Mouse (Mus musculus) hindbrain, embryonic 12.5 days (tissue): ENCODE results near the gene Ece2. TPM values are rescaled to one million over a fixed set of nuclear protein-coding genes. Genes with fewer than 3 reads are reported as not detected.

Experiments
- ATAC-seq: fragments of 200-750 bp; cut with Nextera tagmentation; 2 replicates; pipeline ENCODE4 v1.8.0; 2017; ENCODE audit warnings: moderate TSS enrichment; ENCODE audit not compliant: low FRiP score
- H3K27ac ChIP-seq: fragments of 300-500 bp; sonication (generic); 2 replicates; pipeline ENCODE4 v1.5.1; 2016; ENCODE audit warnings: mild to moderate bottlenecking
- H3K27me3 ChIP-seq: fragments of 300-500 bp; sonication (generic); 2 replicates; pipeline ENCODE4 v1.6.1; 2016; ENCODE audit warnings: mild to moderate bottlenecking
- H3K36me3 ChIP-seq: fragments of 300-500 bp; sonication (generic); 2 replicates; pipeline ENCODE4 v1.6.1; 2016; ENCODE audit warnings: mild to moderate bottlenecking
- H3K4me1 ChIP-seq: fragments of 300-500 bp; sonication (generic); 2 replicates; pipeline ENCODE4 v1.6.1; 2016
- H3K4me2 ChIP-seq: fragments of 300-500 bp; sonication (generic); replicated peaks from 2 replicates; pipeline ENCODE4 v1.6.1; 2016; ENCODE audit warnings: mild to moderate bottlenecking
- H3K4me3 ChIP-seq: fragments of 300-500 bp; sonication (generic); 2 replicates; pipeline ENCODE4 v1.5.1; 2016; ENCODE audit warnings: mild to moderate bottlenecking
- H3K9ac ChIP-seq: fragments of 300-500 bp; sonication (generic); 2 replicates; pipeline ENCODE4 v1.6.1; 2016; ENCODE audit warnings: mild to moderate bottlenecking, moderate library complexity
- H3K9me3 ChIP-seq: fragments of 300-500 bp; sonication (generic); replicated peaks from 2 replicates; pipeline ENCODE4 v1.6.1; 2016; ENCODE audit warnings: mild to moderate bottlenecking
- WGBS: fragments of 180-500 bp; shearing (Covaris S2); methylation state at CpG from one replicate; pipeline ENCODE4 v1.1.7; 2016; 5-methylcytosine and 5-hydroxymethylcytosine counted together
- polyA plus RNA-seq: library from polyadenylated mRNA; unstranded; fragments of >200 nt; fragmentation: Nextera tagmentation; extraction: Ambion mirVana; gene quantifications from 2 replicates; pipeline ENCODE4 v1.2.1, GENCODE M21; 2016

Gene Ece2
- polyA plus RNA-seq, 1 experiment from 2014 or later, result 7.7 TPM

DNA sequence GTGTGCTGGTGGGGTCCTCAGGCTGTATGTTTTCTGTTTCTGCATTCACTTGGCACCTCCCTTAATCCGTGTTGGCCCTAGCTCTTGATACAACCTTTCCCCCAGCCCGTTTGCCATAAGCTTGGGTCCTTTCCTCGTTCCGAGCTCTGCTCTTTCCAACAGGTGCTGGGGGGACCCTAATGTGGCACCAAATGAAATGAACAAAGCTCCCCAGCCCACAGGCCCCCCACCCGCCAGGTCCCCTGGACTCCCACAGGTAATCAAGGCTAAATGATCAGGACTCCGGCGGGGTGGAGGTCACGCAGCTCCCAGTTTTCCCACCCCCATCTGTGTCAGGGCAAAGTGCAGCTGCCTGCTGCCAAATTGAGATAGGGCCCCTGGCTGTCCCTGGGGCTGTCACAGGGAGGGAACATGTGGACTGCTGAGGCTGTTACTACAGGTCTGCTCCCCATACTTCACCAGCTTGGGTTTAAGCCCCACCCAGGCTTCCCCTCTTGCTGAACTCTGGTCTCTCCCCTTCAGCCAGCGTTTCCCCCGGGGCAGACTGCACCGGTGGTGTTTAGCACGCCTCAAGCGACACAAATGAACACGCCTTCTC lies 44.2 kb downstream of the Ece2 start:
- H3K4me1 ChIP-seq, result peaks cover 19% of the 10 kb centered on the region
- peak overlapping the region; percentile 97; the same call in 1 of the 2 replicates for H3K27ac ChIP-seq
- H3K4me2 ChIP-seq, result peak overlapping the region; percentile 98
- ATAC-seq, result no peak
- no peaks in the 10 kb centered on the region for H3K27me3 ChIP-seq
- peaks cover 36% of the 10 kb centered on the region for H3K36me3 ChIP-seq
- no peaks in the 10 kb centered on the region for H3K9me3 ChIP-seq
- 11% methylated on average over 14 of the region's 14 CpGs for WGBS
- H3K9ac ChIP-seq, result peak overlapping the region; percentile 99
- peak overlapping the region; percentile 86 for H3K4me3 ChIP-seq

DNA sequence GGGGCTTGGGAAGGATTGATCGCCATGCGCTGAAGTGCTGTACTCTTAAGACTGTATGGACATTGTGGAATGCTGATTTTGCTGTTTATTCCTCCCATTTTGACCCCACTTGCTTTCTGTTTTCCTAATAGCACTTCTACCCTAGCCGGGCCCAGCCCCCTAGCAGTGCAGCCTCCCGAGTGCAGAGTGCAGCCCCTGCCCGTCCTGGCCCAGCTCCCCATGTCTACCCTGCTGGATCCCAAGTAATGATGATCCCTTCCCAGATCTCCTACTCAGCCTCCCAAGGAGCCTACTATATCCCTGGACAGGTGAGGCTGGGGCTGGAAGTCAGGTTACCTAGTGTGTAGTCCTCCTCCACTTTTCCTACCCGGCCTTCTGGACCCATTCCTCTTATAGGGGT lies 45.6 kb downstream of the Ece2 start:
- no peaks in the 10 kb centered on the region for H3K27me3 ChIP-seq
- H3K4me2 ChIP-seq, result 0 out of 2 replicates have a peak overlapping the region, but pooled peaks have one; percentile 98
- H3K4me3 ChIP-seq, result no peak overlapping the region
- no peak overlapping the region for H3K27ac ChIP-seq
- H3K9ac ChIP-seq, result 0 out of 2 replicates have a peak overlapping the region, but pooled peaks have one; percentile 8
- no peak for ATAC-seq
- peaks cover 50% of the 10 kb centered on the region for H3K36me3 ChIP-seq
- peaks cover 19% of the 10 kb centered on the region for H3K4me1 ChIP-seq
- H3K9me3 ChIP-seq, result no peaks in the 10 kb centered on the region
- 87% methylated on average over 6 of the region's 6 CpGs for WGBS

GRCm38 (mm10) chr16:20676702-20677101 lies 47.1 kb downstream of the Ece2 start:
- Histone ChIP-seq H3K36me3 (peaks cover 65% of the 10 kb centered on the region), H3K9me3 (no peaks in the 10 kb centered on the region), H3K4me1 (peaks cover 19% of the 10 kb centered on the region), H3K4me2 (no peak overlapping the region), H3K4me3 (no peak overlapping the region), H3K27ac (no peak overlapping the region), H3K27me3 (no peaks in the 10 kb centered on the region), H3K9ac (no peak overlapping the region)
- WGBS, result 93% methylated on average over 4 of the region's 4 CpGs
- no peak for ATAC-seq

DNA sequence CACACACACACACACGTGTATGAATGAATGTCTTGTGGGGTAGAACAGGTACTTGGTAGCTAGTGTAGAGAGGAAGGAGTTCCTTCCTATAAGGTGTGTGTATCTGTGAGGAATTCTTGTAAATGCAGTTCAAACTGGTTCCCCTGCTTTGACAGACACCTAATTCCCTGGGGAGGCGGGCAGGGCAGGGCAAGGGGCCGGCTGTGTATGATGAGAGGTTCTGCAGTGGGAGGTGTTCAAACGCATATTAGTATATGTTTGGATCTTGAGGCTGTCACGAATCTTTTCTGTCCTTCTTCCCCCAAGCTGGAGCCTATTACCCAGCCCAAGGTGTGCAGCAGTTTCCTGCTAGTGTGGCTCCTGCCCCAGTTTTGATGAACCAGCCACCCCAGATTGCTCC lies 47.8 kb downstream of the Ece2 start:
- Histone ChIP-seq H3K9me3 (no peaks in the 10 kb centered on the region), H3K36me3 (peaks cover 72% of the 10 kb centered on the region), H3K9ac (no peak overlapping the region), H3K27me3 (no peaks in the 10 kb centered on the region), H3K4me2 (no peak overlapping the region), H3K4me1 (peaks cover 19% of the 10 kb centered on the region), H3K27ac (no peak overlapping the region), H3K4me3 (no peak overlapping the region)
- WGBS, result 75% methylated on average over 5 of the region's 5 CpGs
- ATAC-seq, result no peak

DNA sequence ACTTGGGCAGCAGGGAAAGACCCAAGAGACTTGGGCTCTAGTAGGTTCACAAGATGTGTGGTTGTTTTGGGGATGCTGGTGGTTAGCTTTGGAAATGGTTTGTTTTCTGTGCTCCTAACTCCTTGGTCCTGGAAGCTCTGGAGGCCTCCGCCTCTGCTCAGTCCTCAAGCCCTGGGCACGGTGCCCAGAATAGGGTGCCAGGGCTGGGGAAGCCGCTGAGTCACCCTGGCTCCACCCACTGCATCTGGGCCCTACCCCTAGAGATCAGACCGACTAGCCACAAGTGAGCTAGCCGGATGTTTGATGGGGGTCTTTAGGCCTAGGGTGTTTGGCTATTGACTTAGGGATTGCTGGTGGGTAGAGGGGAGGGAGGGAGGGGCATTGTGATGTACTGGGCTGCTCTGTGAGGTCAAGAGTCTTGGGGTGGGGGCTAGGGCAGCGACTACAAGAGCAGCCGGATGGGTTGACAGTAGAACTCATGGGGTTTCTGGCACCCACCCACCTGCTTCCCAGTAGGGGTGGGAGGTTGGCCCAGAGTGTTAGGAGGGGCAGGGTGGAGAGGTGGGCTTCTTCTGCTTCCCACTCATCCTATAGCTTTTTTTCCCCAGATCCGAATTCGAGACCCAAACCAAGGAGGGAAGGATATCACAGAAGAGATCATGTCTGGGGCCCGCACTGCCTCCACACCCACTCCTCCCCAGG lies 48.5 kb downstream of the Ece2 start:
- ATAC-seq, result no peak
- Histone ChIP-seq H3K4me1 (peaks cover 19% of the 10 kb centered on the region), H3K27ac (no peak overlapping the region), H3K9me3 (no peaks in the 10 kb centered on the region), H3K36me3 (peaks cover 79% of the 10 kb centered on the region), H3K27me3 (no peaks in the 10 kb centered on the region), H3K9ac (no peak overlapping the region), H3K4me2 (no peak overlapping the region), H3K4me3 (no peak overlapping the region)
- WGBS, result 80% methylated on average over 9 of the region's 10 CpGs

DNA sequence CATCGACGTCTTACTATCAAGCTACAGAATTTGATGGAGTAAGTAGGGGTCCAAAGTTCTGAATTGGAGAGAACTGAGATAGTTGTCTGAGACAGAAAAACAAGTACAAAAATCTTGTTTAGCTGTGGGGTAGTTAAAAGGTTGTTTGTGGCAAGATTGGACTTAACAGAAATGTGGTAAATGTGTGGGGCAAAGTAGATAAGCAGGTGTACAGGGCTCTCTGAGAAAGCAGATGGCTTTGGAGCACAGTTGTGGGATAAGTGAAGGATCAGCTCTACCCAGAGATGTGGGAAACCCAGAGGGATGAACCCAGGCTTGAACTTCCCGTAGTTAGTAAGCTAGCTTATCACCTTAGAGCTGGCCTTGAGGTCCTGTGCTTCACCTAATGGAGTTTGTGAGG lies 61.1 kb downstream of the Ece2 start:
- H3K4me3 ChIP-seq, result no peak overlapping the region
- 93% methylated on average over 3 of the region's 3 CpGs for WGBS
- no peak overlapping the region for H3K4me2 ChIP-seq
- H3K27me3 ChIP-seq, result no peaks in the 10 kb centered on the region
- peaks cover 60% of the 10 kb centered on the region for H3K36me3 ChIP-seq
- no peak for ATAC-seq
- H3K9me3 ChIP-seq, result no peaks in the 10 kb centered on the region
- H3K4me1 ChIP-seq, result peaks cover 31% of the 10 kb centered on the region
- H3K27ac ChIP-seq, result no peak overlapping the region
- H3K9ac ChIP-seq, result no peak overlapping the region

DNA sequence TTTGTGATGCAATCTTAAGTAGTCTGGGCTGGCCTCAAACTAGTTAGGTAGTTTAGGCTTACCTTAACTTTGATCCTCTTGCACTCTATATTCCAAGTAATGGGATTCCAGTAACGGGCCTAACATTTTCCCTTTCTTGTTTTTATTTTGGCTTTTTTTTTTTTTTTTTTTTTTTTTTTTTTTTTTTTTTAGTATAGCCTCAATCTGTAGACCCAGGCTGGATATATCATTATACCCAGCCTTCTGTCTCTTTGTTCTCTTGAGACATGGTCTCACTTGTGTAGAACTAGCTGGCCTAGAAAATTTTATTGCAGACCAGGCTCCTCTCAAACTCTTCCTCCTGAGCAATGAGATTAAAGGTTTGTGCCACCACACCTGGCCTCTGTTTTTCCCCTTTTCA lies 62.0 kb downstream of the Ece2 start:
- Histone ChIP-seq H3K4me3 (no peak overlapping the region), H3K27ac (no peak overlapping the region), H3K36me3 (peaks cover 52% of the 10 kb centered on the region), H3K4me1 (peaks cover 39% of the 10 kb centered on the region), H3K9ac (no peak overlapping the region), H3K9me3 (no peaks in the 10 kb centered on the region), H3K27me3 (no peaks in the 10 kb centered on the region), H3K4me2 (no peak overlapping the region)
- 81% methylated on average over 1 of the region's 1 CpGs for WGBS
- ATAC-seq, result no peak

GRCm38 (mm10) chr16:20692241-20692965 lies 62.8 kb downstream of the Ece2 start:
- ATAC-seq, result 0 out of 2 replicates have a peak, but pooled peaks have one; percentile 0
- Histone ChIP-seq H3K4me1 (peaks cover 42% of the 10 kb centered on the region), H3K27ac (peak overlapping the region; percentile 94), H3K4me3 (peak overlapping the region; percentile 61; the same call in 1 of the 2 replicates), H3K9ac (0 out of 2 replicates have a peak overlapping the region, but pooled peaks have one; percentile 25), H3K36me3 (peaks cover 44% of the 10 kb centered on the region), H3K9me3 (no peaks in the 10 kb centered on the region), H3K4me2 (peak overlapping the region; percentile 77), H3K27me3 (no peaks in the 10 kb centered on the region)
- WGBS, result 35% methylated on average over 16 of the region's 16 CpGs

- no peaks in the 10 kb centered on the region for H3K9me3 ChIP-seq
- H3K4me1 ChIP-seq, result peaks cover 42% of the 10 kb centered on the region
- under 1% methylated on average over 36 of the region's 37 CpGs for WGBS
- peak within 1 kb of the TSS; percentile 77 for H3K4me2 ChIP-seq
- H3K4me3 ChIP-seq, result peak within 1 kb of the TSS; percentile 61
- peak within 1 kb of the TSS; percentile 94 for H3K27ac ChIP-seq
- H3K27me3 ChIP-seq, result no peaks in the 10 kb centered on the region
- peaks cover 37% of the 10 kb centered on the region for H3K36me3 ChIP-seq
- peak; percentile 95 for ATAC-seq
- H3K9ac ChIP-seq, result peak within 1 kb of the TSS; percentile 67
Measured at GRCm38 (mm10) chr16:20693111-20693701, 63.6 kb downstream of the Ece2 start, which contains the start of gene Fam131a. Gene Fam131a, plus strand, starts transcription at chr16:20693241.

DNA sequence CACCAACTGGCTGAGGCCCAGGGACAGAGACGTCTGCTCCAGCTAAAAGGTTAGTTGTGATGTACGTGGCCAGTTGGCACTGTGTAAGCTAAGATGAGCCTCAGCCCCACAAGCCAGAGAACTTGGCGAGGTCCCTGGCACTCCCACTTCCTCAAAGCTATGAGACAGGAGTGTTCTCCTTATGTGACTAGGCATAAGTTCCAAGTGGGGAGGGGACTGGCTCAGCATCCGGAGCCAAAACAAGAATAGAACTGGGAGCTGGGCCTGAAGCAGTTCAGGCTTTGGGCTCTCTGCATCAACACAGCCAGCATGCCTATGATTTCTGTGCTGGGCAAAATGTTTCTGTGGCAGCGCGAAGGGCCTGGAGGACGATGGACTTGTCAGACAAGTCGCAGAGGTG lies 65.2 kb downstream of the Ece2 start:
- no peak overlapping the region for H3K9ac ChIP-seq
- no peaks in the 10 kb centered on the region for H3K27me3 ChIP-seq
- H3K4me2 ChIP-seq, result 0 out of 2 replicates have a peak overlapping the region, but pooled peaks have one; percentile 74
- peaks cover 30% of the 10 kb centered on the region for H3K36me3 ChIP-seq
- 66% methylated on average over 8 of the region's 8 CpGs for WGBS
- peaks cover 42% of the 10 kb centered on the region for H3K4me1 ChIP-seq
- H3K27ac ChIP-seq, result no peak overlapping the region
- no peaks in the 10 kb centered on the region for H3K9me3 ChIP-seq
- no peak for ATAC-seq
- no peak overlapping the region for H3K4me3 ChIP-seq

- H3K4me1 ChIP-seq, result peaks cover 47% of the 10 kb centered on the region
- H3K27me3 ChIP-seq, result no peaks in the 10 kb centered on the region
- WGBS, result under 1% methylated on average over 46 of the region's 46 CpGs
- H3K4me3 ChIP-seq, result peak overlapping the region; percentile 39
- H3K27ac ChIP-seq, result peak overlapping the region; percentile 78
- H3K4me2 ChIP-seq, result peak overlapping the region; percentile 74
- peaks cover 27% of the 10 kb centered on the region for H3K36me3 ChIP-seq
- H3K9me3 ChIP-seq, result no peaks in the 10 kb centered on the region
- H3K9ac ChIP-seq, result peak overlapping the region; percentile 68
- peak; percentile 79 for ATAC-seq
Measured at GRCm38 (mm10) chr16:20695622-20696323, 66.1 kb downstream of the Ece2 start.
